In genomic region chr8:75030453-75031024, GRCm38 (mm10) we compare ENCODE assay signal across 23 mouse cellular contexts. TPM values are rescaled to one million over a fixed set of nuclear protein-coding genes. Genes with fewer than 3 reads are reported as not detected.
A peak's percentile ranks its signal among the peaks of the same experiment; 100 is the strongest.
DNase-seq lines count a peak whose midpoint lies in the region; ATAC-seq and TF ChIP-seq lines count a peak whose summit lies in the region.
"Had no signal": no experiment of that assay in that cellular context is flagged by ENCODE, and none has a peak within 500 bp of the region (broad histone marks: within the 10 kb centered on the region; RNA-seq: fewer than 3 reads in every experiment).

No protein-coding gene starts in this region.

- no peak overlapping the region for H3K4me3 ChIP-seq in layer of hippocampus, adult 2 months
- H3K4me3 ChIP-seq in E14TG2a.4 (replicated peaks; ENCODE audit: low read length): no peak overlapping the region
- no peak overlapping the region for H3K4me3 ChIP-seq in midbrain, embryonic 14.5 days (replicated peaks; ENCODE audit: low read depth, low read length)
- H3K4me3 ChIP-seq: embryonic facial prominence, embryonic 15.5 days; forebrain, embryonic 10.5 days had no signal

- no peak for ATAC-seq in CD4-positive, CD25-positive, alpha-beta regulatory T cell, adult 4 months
- no peak for ATAC-seq in midbrain, embryonic 14.5 days (ENCODE audit: low FRiP score, low TSS enrichment)
- ATAC-seq: midbrain, embryonic 16.5 days; Patski had no signal

- WGBS in midbrain, embryonic 14.5 days: 98% methylated on average over 3 of the region's 3 CpGs

- no peaks in the 10 kb centered on the region for H3K9me3 ChIP-seq in E14TG2a.4 (ENCODE audit: low read length)
- H3K9me3 ChIP-seq in midbrain, embryonic 14.5 days (ENCODE audit: control insufficient read depth, low read length): no peaks in the 10 kb centered on the region
- H3K9me3 ChIP-seq: embryonic facial prominence, embryonic 15.5 days; forebrain, embryonic 10.5 days had no signal

- H3K4me1 ChIP-seq in E14TG2a.4 (replicated peaks; ENCODE audit: low read depth, low read length): peaks cover 73% of the 10 kb centered on the region
- peaks cover 9% of the 10 kb centered on the region for H3K4me1 ChIP-seq in midbrain, embryonic 14.5 days (ENCODE audit: control insufficient read depth, insufficient read depth, low read length)

- peaks cover 62% of the 10 kb centered on the region for H3K36me3 ChIP-seq in E14TG2a.4 (ENCODE audit: insufficient read depth, low read length)
- H3K36me3 ChIP-seq in midbrain, embryonic 14.5 days (ENCODE audit: control insufficient read depth, insufficient read depth, low read length): peaks cover 43% of the 10 kb centered on the region

- H3K4me2 ChIP-seq in midbrain, embryonic 14.5 days (ENCODE audit: low read length): no peak overlapping the region
- H3K4me2 ChIP-seq: embryonic facial prominence, embryonic 15.5 days; liver, embryonic 11.5 days had no signal

- TF ChIP-seq CTCF in layer of hippocampus, adult 2 months (conservative IDR thresholded peaks at IDR 0.05): peak; percentile 64
- TF ChIP-seq CTCF in E14TG2a.4 (conservative IDR thresholded peaks at IDR 0.05; ENCODE audit: low read length): peak; percentile 34

- no peaks in the 10 kb centered on the region for H3K27me3 ChIP-seq in E14TG2a.4 (ENCODE audit: insufficient read depth, low read length)
- H3K27me3 ChIP-seq in midbrain, embryonic 14.5 days (ENCODE audit: control insufficient read depth, insufficient read depth, low read length): no peaks in the 10 kb centered on the region
- H3K27me3 ChIP-seq: embryonic facial prominence, embryonic 15.5 days; Patski had no signal

- DNase-seq in CD4-positive, CD25-positive, alpha-beta regulatory T cell, adult 2 months (ENCODE audit: low read depth, low spot score): peak; percentile 11
- no peak for DNase-seq in layer of hippocampus, adult 2 months (ENCODE audit: low spot score in 2 of 2)
- no peak for DNase-seq in layer of hippocampus, adult 18-20 months (ENCODE audit: low spot score in 2 of 2)
- DNase-seq in fat pad, adult 2 months (ENCODE audit: extremely low read depth, low read depth, low spot score): peak; percentile 74
- no peak for DNase-seq in midbrain, embryonic 14.5 days
- DNase-seq in adrenal gland, adult 18-20 months (ENCODE audit: low spot score in 2 of 2): no peak
- DNase-seq: adrenal gland, postnatal 25 days; cerebellum, adult 11-12 months; cerebellum, postnatal 25 days; embryo, embryonic 11 days; heart, adult 18-20 months; kidney, adult 2 months; kidney, postnatal 25 days; layer of hippocampus, adult 9-11 months; right cerebral cortex, adult 18-20 months; thymus, postnatal 14 days had no signal

- H3K9ac ChIP-seq in midbrain, embryonic 14.5 days (replicated peaks; ENCODE audit: low read length): no peak overlapping the region
- H3K9ac ChIP-seq: embryonic facial prominence, embryonic 15.5 days had no signal

- no peak overlapping the region for H3K27ac ChIP-seq in layer of hippocampus, adult 2 months
- H3K27ac ChIP-seq in midbrain, embryonic 14.5 days (replicated peaks; ENCODE audit: low read depth, low read length): no peak overlapping the region
- H3K27ac ChIP-seq: embryonic facial prominence, embryonic 15.5 days; forebrain, embryonic 10.5 days had no signal

RNA-seq across cellular contexts. Expression of gene Tom1, which starts 3.0 kb away (rescaled TPM):
- 10 to 100 TPM; 14.1 to 14.6 TPM for polyA plus RNA-seq in CD4-positive, CD25-positive, alpha-beta regulatory T cell, adult 4 months (2017; shearing (Covaris generic))
- total RNA-seq in layer of hippocampus, adult 2 months (2021): 10 to 100 TPM; 38.7 to 40.5 TPM
- total RNA-seq in layer of hippocampus, adult 18-20 months (2021): 10 to 100 TPM; 40.4 to 42.5 TPM
- polyA plus RNA-seq in midbrain, embryonic 14.5 days (2014; fragmentation: Nextera tagmentation; extraction: Ambion mirVana): 24.9 and 26.2 TPM in 2 replicates
- 10 to 100 TPM; 40.8 to 46.1 TPM for total RNA-seq in adrenal gland, adult 18-20 months (2021)

RNA-seq across cellular contexts. Expression of gene Hmgxb4, which starts 37.4 kb away (rescaled TPM):
- 10 to 100 TPM; 34.7 to 52.0 TPM for polyA plus RNA-seq in CD4-positive, CD25-positive, alpha-beta regulatory T cell, adult 4 months (2017; shearing (Covaris generic))
- total RNA-seq in layer of hippocampus, adult 2 months (2021): 10 to 100 TPM; 20.6 to 22.0 TPM
- 10 to 100 TPM; 18.6 to 25.0 TPM for total RNA-seq in layer of hippocampus, adult 18-20 months (2021)
- polyA plus RNA-seq in midbrain, embryonic 14.5 days (2014; fragmentation: Nextera tagmentation; extraction: Ambion mirVana): 53.1 TPM in 2 replicates
- total RNA-seq in adrenal gland, adult 18-20 months (2021): 10 to 100 TPM; 17.4 to 20.6 TPM

Comparison
In these comparisons a context has a peak if more than half of its experiments do, and no peak if none do; other contexts are left out.
1. DNase-seq: peak in CD4-positive, CD25-positive, alpha-beta regulatory T cell, adult 2 months (single experiment) and fat pad, adult 2 months (single experiment); none in layer of hippocampus, adult 2 months (0 of 2), layer of hippocampus, adult 18-20 months (0 of 2), midbrain, embryonic 14.5 days (single experiment) and adrenal gland, adult 18-20 months (0 of 2).